Mouse (Mus musculus): ENCODE results near the gene Sdhaf1. TPM values are rescaled to one million over a fixed set of nuclear protein-coding genes. Genes with fewer than 3 reads are reported as not detected.

The Sdhaf1 gene
- total RNA-seq, 2 experiments from 2014 or later = 6.5 to 7.3 TPM

- no peak for DNase-seq
Measured at GRCm38 (mm10) chr7:30326427-30326826, 2.7 kb upstream of the Sdhaf1 start.

DNA sequence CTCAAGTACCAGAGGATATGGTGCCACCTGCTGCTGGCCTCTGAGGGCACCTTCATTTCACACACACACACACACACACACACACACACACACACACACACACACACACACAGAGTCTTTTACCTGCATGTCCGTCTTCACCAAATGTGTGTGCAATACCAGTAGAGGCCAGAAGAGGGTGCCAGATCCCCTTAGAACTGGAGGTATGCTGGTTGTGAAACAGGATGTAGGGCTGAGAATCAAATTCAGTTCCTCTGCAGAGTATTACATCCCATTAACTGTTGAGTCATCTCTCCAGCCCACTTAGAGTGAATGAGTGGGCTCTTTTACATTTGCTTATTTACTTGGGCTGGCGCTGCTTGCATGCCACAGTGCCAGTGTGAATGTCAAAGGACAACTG lies 1.7 kb upstream of the Sdhaf1 start:
- no peak for DNase-seq

DNA sequence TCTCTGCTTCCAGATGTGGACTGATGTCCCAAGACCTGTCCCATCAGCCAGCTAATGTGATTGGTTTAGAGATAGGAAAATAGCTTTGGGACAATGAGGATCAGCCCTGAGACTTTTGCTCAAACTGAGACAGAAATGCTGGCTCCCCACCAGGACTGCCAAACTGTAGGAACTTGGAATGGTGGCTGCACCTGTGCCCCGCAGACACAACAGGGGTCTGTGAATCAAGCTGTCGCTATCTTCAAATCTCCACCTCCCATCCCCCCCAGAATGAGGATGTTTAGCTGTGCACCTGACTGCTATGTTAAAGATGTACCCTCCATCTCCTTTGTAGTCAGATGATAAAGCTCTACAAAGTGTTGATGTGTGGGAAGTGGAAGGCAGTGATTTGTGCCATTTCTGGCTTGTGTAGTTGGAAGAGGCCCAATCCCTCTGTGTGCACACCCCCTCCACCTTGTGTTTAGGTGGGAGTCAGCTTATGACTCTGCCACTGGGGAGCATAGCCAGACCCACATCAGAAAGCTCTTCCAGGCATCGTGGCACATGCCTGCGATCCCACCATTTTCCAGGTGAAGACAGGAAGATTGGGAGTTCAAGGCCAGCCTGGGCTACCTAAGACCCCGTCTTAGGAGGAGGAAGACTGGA lies 727 bp upstream of the Sdhaf1 start:
- DNase-seq = no peak

- no peak for DNase-seq
Measured at GRCm38 (mm10) chr7:30322865-30323264, 830 bp downstream of the Sdhaf1 start.

- DNase-seq = peak; percentile 98
Measured at GRCm38 (mm10) chr7:30322285-30322667, 1.4 kb downstream of the Sdhaf1 start.

- DNase-seq = peak; percentile 57
Measured at GRCm38 (mm10) chr7:30321539-30322284, 2.0 kb downstream of the Sdhaf1 start, which contains the start of gene E130208F15Rik. Gene E130208F15Rik, plus strand, starts transcription at chr7:30321740.

DNA sequence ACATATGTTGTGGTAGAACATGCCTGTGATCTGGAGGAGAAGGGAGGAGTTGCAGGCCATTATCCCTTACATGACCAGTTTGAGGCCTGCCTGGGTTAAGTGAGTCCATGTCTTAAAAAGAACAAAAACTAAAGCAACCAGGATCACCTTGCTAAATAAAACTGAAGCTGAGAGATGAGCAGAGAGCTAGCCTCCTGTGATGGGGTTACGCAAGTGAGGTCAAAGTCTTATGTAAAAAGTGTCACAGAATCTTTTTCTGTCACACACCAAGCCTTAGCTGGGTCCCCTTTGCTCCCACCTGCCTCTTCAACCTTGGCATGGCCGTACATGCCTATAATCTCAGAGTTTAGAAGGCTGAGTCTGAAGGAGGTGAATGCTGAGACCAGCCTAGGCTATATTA lies 2.7 kb downstream of the Sdhaf1 start:
- DNase-seq = no peak

GRCm38 (mm10) chr7:30318142-30318541 lies 5.6 kb downstream of the Sdhaf1 start:
- DNase-seq = no peak

DNA sequence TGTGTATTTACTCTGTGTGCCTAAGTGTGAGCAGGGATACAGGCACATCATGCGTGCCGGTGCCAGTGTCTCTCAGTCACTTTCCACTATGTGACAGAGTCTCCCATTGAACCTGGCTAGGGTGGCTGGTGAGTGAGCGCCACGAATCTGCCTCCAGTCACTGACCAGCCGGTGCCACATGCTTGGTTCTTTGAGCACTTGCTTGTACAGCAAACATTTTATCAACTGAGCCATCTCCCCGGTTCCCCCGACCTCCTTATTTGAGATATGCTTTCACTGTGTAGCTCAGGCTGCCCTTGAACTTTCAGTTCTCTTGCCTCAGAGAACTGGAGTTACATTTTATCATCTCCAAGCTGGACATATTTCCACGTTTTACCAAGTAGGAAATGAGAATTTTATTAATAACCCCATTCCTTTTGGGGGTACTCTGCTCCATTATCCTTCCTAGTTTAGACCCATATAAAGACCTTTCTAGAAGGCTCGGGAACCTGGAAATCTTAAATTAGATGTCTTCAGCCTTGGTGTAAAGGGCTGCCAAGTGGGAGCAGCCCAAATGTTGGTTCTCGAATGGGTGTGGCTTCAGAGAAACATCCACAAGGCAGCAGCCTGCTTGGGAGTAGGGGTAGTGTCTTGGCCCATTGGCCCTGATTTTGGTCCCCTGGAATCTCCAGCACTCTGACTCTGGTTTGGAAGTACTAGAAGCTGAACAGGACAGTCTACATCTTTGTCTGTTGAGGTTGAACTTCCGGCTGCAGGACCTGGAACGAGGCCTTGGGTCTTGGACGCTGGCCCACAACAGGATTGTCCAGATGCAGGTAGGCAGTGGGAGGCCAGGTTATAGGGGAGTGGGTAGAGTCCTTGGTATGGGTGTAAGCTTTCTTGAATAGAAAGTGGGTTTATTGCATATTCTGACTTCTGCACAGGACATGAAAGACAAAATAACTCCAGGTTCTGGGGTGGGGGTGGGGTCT lies 7.9 kb downstream of the Sdhaf1 start:
- no peak for DNase-seq

- no peak for DNase-seq
Measured at GRCm38 (mm10) chr7:30314721-30315155, 9.0 kb downstream of the Sdhaf1 start, which contains the start of gene Syne4. Gene Syne4, plus strand, starts transcription at chr7:30314807.

DNA sequence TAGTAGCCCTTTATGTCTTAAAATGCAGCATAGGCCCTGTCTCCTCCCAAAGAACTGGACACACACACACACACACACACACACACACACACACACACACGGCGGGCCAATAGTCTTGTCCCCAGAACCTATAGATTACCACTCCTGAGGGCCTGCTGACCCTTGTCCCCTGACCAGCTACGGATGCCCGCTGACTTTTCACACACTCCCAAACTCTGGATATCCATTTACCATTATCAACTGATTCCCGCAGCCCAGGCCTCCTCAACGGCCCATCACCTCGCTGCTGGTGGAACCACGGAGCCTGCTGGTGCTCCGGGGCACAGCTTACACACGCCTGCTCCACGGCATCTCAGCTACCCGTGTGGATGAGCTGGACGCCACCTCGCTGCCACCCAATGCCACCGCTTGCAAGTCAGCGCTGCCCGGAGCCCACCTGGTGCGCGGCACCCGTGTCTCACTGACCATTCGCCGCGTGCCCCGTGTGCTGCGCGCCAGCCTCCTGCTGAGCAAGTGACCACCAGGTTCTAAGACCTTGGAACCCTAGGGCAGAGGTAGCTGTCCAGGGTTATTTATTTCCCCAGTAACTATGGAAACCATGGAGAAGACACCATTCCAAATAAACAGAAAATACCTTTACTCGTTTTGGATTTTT lies 9.9 kb downstream of the Sdhaf1 start:
- DNase-seq = no peak

- no peak for DNase-seq
Measured at GRCm38 (mm10) chr7:30310136-30310535, 13.6 kb downstream of the Sdhaf1 start.

DNA sequence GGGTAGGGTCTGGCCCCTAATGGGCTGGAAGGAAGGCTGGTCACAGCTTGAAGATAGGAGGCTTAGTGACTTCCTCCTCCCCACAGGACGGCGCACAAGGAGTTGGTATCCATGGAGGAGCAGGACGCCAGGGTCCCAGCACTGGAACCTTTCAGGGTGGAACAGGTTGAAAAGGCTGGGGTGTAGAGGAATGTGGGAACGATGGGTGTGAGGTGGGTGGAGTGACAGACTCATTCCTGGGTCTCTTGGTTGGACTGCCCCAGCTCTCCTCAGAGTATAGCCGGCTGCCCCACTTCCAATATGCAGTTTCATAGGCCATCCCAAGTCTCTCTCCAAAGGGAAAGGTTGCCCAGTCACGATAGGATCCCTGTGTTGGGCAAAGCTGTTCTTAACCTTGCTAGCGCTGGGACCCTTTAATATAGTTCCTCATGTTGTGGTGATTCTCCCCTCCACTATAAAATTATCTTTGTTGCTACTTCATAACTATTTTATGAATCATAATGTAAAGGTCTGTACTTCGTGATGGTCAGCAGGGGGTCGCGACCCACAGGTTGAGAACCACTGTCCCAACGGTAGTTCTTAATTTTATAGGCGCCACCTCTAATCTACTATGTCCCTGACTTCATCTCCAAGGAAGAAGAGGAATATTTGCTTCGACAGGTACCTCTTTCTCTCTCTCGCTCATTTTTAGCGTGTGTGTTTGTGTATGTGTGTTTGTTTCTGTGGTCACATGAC lies 14.1 kb downstream of the Sdhaf1 start:
- DNase-seq = no peak

- peak; percentile 95 for DNase-seq
Measured at GRCm38 (mm10) chr7:30308076-30309005, 15.4 kb downstream of the Sdhaf1 start, which contains the start of gene Alkbh6. Gene Alkbh6, plus strand, starts transcription at chr7:30308717.

GRCm38 (mm10) chr7:30306083-30306779 lies 17.5 kb downstream of the Sdhaf1 start:
- DNase-seq = no peak

GRCm38 (mm10) chr7:30300914-30301313 lies 22.8 kb downstream of the Sdhaf1 start:
- no peak for DNase-seq

- no peak for DNase-seq
Measured at GRCm38 (mm10) chr7:30297266-30297665, 26.4 kb downstream of the Sdhaf1 start.

DNA sequence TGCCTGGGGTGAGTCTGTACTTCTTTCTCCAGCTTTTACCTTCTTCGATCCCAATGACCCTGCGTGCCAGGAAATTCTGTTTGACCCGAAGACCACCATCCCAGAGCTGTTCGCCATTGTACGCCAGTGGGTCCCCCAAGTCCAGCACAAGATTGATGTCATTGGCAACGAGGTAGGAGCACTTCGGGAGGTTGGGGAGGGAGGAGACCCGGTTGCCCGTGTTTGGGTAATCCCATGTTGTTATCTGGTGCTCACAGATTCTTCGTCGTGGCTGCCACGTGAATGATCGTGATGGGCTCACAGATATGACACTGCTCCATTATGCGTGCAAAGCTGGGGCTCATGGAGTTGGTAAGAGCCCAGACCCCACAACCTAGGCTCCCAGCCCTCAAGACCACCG lies 26.9 kb downstream of the Sdhaf1 start:
- DNase-seq = no peak

DNA sequence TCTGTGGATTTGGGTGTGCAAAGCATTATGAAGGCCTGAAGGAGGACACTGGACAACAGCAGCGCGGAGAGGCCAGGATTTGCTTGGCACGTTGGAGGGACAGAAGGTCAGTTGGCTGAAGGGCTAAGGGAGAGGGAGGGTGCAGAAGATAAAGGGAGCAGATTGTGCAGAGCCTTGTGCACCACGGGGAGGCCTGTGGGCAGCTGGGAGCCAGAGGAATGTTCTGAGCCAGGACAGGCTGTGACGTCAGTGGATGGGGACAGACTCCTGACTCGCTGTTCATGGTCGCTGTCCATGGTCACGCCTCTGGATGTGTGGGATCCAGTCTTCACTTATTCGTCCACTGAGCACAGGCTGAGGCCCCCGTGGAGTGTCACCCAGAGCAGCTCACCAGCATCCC lies 28.6 kb downstream of the Sdhaf1 start:
- peak; percentile 47 for DNase-seq

All from gastrocnemius, postnatal 25 days (tissue).